Mouse (Mus musculus) erythroblast, embryonic 14.5 days (primary cell): ENCODE results near the gene Ntrk1. TPM values are rescaled to one million over a fixed set of nuclear protein-coding genes. Genes with fewer than 3 reads are reported as not detected.

Experiments used
- H3K27me3 ChIP-seq: 2 replicates; pipeline ENCODE4 v1.6.1; 2012; ENCODE audit warnings: inconsistent platforms; ENCODE audit not compliant: control insufficient read depth
- H3K36me3 ChIP-seq: 2 replicates; pipeline ENCODE4 v1.6.1; 2012; ENCODE audit warnings: mild to moderate bottlenecking, inconsistent platforms; ENCODE audit not compliant: control insufficient read depth
- H3K4me1 ChIP-seq: 2 replicates; pipeline ENCODE4 v1.6.1; 2012; ENCODE audit warnings: inconsistent platforms; ENCODE audit not compliant: control insufficient read depth
- H3K4me3 ChIP-seq: replicated peaks from 2 replicates; pipeline ENCODE3; 2012; ENCODE audit warnings: moderate library complexity, mild to moderate bottlenecking, inconsistent platforms
- H3K9me3 ChIP-seq: 2 replicates; pipeline ENCODE4 v1.6.1; 2012; ENCODE audit warnings: low read length, inconsistent platforms, mixed read lengths; ENCODE audit not compliant: control insufficient read depth
- GATA1 ChIP-seq: IDR thresholded peaks from 2 replicates; pipeline ENCODE4 v1.6.1; 2012; ENCODE audit warnings: low read length, inconsistent platforms, mixed read lengths
- TAL1 ChIP-seq: IDR thresholded peaks from 3 replicates; pipeline ENCODE4 v1.6.1; 2012; ENCODE audit warnings: low read length, inconsistent platforms, mixed read lengths
- polyA plus RNA-seq: library from polyadenylated mRNA; stranded (reverse); fragments of >175 nt; gene quantifications from 2 replicates; pipeline ENCODE4 v1.2.3, GENCODE M21; 2012

Gene Ntrk1
- polyA plus RNA-seq, 1 experiment, result not detected

DNA sequence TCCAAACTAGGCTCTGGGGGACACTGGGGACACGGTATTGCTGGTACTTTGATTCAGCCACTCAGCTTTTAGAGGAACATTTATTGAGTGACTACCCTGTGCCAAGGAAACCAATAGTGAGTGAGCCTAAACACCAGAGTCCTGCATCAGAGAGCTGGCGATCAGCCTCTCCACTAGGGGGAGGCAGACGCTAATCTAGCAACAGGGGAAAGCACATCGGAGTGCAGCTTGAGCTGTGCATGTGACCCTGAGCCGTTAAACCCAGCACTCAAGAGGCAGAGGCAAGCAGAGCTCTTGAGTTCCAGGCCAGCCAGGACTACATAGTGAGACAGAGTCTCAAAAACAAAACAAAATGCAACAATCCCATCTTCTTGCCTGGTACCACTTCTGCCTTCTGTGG, 45.9 kb downstream of the Ntrk1 start:
- H3K9me3 ChIP-seq, result no peaks in the 10 kb centered on the region
- H3K4me3 ChIP-seq, result no peak overlapping the region
- no peaks in the 10 kb centered on the region; the same call in 1 of the 2 replicates for H3K36me3 ChIP-seq
- TF ChIP-seq TAL1 (no peak), GATA1 (no peak)
- no peaks in the 10 kb centered on the region for H3K4me1 ChIP-seq
- H3K27me3 ChIP-seq, result no peaks in the 10 kb centered on the region

DNA sequence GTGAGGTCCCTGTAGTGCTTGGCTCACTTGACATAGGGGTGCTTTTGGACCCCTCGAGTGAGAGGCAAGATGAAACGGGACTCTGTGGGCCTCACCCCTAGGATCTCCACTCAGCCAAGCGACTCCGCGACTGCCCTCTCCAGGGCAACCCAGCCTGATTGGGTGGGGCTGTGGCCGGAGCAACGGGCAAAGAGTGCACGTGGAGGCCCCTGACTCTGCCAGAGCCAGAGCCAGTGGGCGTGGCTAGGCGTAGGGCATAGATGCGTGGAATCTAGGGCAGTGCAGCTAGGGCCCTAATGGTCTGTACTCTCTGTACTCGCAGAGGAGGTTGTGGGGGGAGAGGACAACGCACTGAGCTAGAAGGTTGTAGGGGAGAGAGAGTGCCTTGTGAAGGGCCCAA, 46.5 kb downstream of the Ntrk1 start, which contains the start of gene Lrrc71:
TSS of gene Lrrc71 (minus strand) at position 195 of the 400 bp plus-strand sequence.
- H3K4me3 ChIP-seq, result no peak within 1 kb of the TSS
- TF ChIP-seq TAL1 (no peak), GATA1 (no peak)
- no peaks in the 10 kb centered on the region for H3K4me1 ChIP-seq
- no peaks in the 10 kb centered on the region for H3K27me3 ChIP-seq
- no peaks in the 10 kb centered on the region; the same call in 1 of the 2 replicates for H3K36me3 ChIP-seq
- no peaks in the 10 kb centered on the region for H3K9me3 ChIP-seq

DNA sequence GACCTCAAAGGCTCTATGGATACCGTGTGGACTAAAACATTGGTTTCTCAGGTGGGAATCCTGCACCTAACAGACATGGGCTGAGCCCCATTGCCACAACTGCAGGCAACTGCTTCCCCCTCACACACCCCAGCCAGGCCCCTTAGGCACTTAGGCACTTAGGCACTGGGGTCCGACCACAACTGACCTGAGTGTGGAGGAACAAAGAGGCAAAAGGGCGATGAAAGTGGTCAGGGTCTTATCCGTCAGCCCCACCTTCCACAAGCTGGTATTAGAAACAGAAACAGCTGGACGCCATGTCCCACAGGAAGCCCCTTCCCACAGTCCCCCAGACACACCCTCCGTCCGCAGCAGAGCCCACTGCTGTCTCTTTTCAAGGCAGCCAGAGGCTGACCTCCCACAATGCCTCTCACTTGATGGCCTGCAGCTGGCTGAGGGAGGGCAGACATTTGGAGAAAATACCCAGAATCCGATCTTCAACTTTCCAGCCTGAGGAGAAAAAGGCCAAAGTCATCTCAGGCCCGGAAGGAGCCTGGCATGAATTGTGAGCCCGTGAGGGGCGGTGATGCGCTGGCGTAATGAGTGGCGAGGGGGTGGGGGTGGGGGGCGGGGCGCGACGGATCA, 49.8 kb downstream of the Ntrk1 start:
- Histone ChIP-seq H3K9me3 (no peaks in the 10 kb centered on the region), H3K36me3 (no peaks in the 10 kb centered on the region), H3K4me3 (no peak overlapping the region), H3K27me3 (no peaks in the 10 kb centered on the region), H3K4me1 (no peaks in the 10 kb centered on the region)
- no peak for TF ChIP-seq TAL1
- no peak for TF ChIP-seq GATA1

DNA sequence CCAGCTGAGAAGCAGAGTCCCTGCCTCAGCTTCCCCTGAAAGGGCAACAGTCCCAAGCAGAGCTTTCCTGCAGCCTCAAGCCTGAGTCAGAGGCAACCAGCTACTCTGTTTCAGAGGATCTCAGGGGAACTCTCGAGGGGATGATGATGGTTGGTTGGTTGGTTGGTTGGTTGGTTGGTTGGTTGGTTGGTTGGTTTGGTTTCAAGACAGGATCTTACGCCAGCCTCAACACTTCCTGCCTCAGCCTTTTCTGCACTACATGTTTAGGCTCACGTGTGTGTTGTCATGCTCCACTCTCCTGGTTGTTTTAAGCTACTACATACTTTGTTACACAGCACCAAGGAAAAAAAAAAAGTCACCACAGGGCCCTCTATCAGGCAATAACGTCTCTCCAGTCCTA, 51.0 kb downstream of the Ntrk1 start:
- Histone ChIP-seq H3K27me3 (no peaks in the 10 kb centered on the region), H3K9me3 (no peaks in the 10 kb centered on the region), H3K4me1 (no peaks in the 10 kb centered on the region), H3K4me3 (no peak overlapping the region), H3K36me3 (no peaks in the 10 kb centered on the region; the same call in 1 of the 2 replicates)
- TF ChIP-seq GATA1, result no peak
- TF ChIP-seq TAL1, result no peak

DNA sequence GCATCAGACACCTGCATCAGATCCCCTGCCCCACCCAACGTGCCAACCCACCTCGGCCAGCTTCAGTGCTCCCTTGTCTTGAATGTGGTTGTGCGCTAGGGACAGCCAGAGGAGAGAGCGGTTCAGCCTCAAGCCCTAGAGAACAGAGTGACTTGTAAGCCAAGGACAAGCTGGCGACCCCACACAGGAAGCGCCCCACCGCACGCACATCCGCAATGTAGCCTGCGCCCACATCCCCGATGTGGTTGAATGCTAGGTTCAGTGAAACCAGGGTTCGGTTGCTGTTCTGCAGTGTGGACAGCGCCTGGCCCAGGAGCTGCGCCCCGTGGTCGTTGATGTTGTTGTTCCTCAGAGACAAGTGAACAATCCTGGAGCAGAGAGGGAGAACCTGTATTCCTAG, 52.2 kb downstream of the Ntrk1 start:
- Histone ChIP-seq H3K4me1 (no peaks in the 10 kb centered on the region), H3K36me3 (no peaks in the 10 kb centered on the region; the same call in 1 of the 2 replicates), H3K27me3 (no peaks in the 10 kb centered on the region), H3K4me3 (no peak overlapping the region), H3K9me3 (no peaks in the 10 kb centered on the region)
- TF ChIP-seq TAL1, result no peak
- no peak for TF ChIP-seq GATA1

DNA sequence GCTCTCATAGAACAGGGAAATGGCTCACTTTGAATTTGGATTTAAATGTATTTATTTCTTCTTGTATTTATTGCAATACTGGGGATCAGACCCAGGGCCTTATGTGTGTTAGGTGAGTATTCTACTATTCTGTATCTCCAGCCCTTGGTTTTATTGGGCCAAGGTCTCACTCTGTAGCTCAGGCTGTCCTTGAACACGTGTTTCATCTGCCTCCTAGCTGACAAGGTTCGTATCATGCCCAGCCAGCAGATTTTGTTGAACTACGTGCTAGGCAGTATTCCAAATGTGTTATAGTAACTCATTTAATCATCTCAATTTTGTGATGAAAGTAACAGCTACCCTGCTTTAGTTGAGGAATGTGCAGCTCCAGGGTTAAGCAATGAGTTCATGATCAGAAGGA, 52.9 kb downstream of the Ntrk1 start:
- no peaks in the 10 kb centered on the region for H3K27me3 ChIP-seq
- no peak for TF ChIP-seq TAL1
- no peak for TF ChIP-seq GATA1
- H3K9me3 ChIP-seq, result no peaks in the 10 kb centered on the region
- H3K4me1 ChIP-seq, result no peaks in the 10 kb centered on the region
- H3K4me3 ChIP-seq, result no peak overlapping the region
- H3K36me3 ChIP-seq, result peaks cover 1% of the 10 kb centered on the region; the same call in 1 of the 2 replicates

DNA sequence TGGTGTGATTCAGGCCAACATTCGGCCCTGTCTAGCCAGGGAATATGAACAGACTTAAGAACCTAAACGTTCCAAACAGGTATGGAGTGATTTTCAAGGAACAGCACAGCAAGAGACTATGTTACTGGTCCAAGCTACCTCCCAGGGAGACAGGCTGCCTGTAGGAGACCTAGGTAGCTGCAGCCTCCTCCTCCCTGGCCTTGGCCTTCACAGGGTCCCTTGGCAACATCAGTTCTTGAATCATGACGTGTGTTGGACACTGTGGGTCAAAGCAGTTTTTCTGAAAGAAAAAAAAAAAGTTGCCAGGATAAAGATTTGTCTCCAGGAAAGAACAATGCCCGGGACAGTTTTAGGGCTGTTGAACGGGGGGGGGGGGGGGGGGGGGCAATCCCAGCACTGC, 56.1 kb downstream of the Ntrk1 start:
- no peaks in the 10 kb centered on the region for H3K9me3 ChIP-seq
- TF ChIP-seq GATA1 (no peak), TAL1 (no peak)
- peaks cover 9% of the 10 kb centered on the region; the same call in 1 of the 2 replicates for H3K36me3 ChIP-seq
- no peaks in the 10 kb centered on the region for H3K4me1 ChIP-seq
- no peaks in the 10 kb centered on the region for H3K27me3 ChIP-seq
- H3K4me3 ChIP-seq, result no peak overlapping the region

DNA sequence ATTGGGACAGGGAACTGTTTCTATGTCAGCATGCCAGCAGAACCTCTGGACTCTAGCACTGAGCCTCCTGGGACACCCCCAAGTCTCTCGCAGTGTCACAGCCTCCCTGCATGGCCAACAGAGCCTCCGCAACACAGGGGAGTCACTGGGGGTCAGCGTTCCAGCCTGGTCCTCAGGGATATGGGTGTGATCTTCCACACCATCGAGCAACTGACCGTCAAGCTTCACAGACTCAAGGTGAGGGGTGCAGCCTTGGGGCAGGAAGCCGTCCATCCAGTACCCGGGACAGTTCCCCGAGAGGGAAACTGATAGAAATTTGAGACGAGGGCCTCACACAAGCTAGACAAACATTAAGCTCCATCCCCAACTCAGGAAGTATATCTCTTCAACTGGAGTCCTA, 59.6 kb downstream of the Ntrk1 start:
- H3K4me1 ChIP-seq, result no peaks in the 10 kb centered on the region
- TF ChIP-seq GATA1 (no peak), TAL1 (no peak)
- no peaks in the 10 kb centered on the region for H3K27me3 ChIP-seq
- peaks cover 16% of the 10 kb centered on the region; the same call in 1 of the 2 replicates for H3K36me3 ChIP-seq
- no peaks in the 10 kb centered on the region for H3K9me3 ChIP-seq
- H3K4me3 ChIP-seq, result no peak overlapping the region

DNA sequence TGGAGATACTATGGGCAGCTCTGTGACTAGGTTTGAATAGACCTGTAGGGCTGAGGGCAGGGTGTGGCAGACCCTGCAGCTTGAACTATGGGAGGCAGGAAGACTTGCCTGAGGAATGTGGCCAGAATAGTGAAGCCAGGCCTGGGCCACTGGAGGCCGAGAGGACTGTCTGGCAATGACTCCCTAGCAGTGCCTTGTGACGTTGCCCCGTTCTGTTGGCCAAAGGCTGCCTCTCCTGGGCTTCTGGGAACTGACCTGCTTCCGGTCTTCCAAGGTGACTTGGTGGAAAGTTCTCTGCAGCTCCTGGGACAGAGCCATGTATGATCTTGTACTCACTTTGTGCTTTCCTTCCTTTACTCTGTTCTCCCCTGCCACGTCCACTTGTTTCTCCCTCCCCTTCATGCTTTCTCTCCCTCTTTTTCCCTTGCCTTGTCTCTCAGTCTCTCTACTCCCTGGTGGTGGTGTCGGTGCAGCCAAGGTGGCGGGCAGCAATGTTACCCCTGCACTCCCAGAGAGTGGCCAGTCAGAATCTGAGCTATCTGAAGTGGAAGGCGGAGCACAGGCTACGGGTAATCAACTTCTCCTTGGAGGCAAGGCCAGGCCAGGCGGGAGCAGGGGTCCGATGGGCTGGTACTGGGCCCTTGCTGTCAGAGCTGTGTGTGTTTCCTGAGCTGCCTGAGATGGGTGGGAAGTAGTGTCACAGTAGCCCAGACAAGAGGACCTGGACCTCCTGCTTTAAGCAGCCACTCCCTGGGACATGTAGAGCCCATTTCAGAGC, 60.8 kb downstream of the Ntrk1 start:
- Histone ChIP-seq H3K36me3 (peaks cover 19% of the 10 kb centered on the region; the same call in 1 of the 2 replicates), H3K27me3 (no peaks in the 10 kb centered on the region), H3K4me1 (no peaks in the 10 kb centered on the region), H3K4me3 (no peak overlapping the region), H3K9me3 (no peaks in the 10 kb centered on the region)
- TF ChIP-seq TAL1 (no peak), GATA1 (no peak)
